Mouse (Mus musculus): ENCODE results near the gene Crybg2.

GRCm38 (mm10) chr4:134011450-134012414, 48.9 kb upstream of the Crybg2 start:
- no peak for TF ChIP-seq POLR2A (IDR thresholded peaks at IDR 0.05; ENCODE audit: low read depth, low read length)
- TF ChIP-seq CTCF (IDR thresholded peaks at IDR 0.05; ENCODE audit: extremely low read depth, insufficient read length, insufficient replicate concordance, low read depth, low read length), result no peak
